In genomic region chr2:126593831-126594610, GRCm38 (mm10) we compare ENCODE assay signal across 8 mouse cellular contexts. TPM values are rescaled to one million over a fixed set of nuclear protein-coding genes. Genes with fewer than 3 reads are reported as not detected.
DNase-seq lines count a peak whose midpoint lies in the region; ATAC-seq and TF ChIP-seq lines count a peak whose summit lies in the region.

No protein-coding gene starts in this region.

- H3K36me3 ChIP-seq in ES-E14 (ENCODE audit: control insufficient read depth, insufficient read depth, low read length, poor library complexity, severe bottlenecking): no peaks in the 10 kb centered on the region
- no peaks in the 10 kb centered on the region for H3K36me3 ChIP-seq in heart, embryonic 16.5 days (ENCODE audit: control insufficient read depth, insufficient read depth)
- no peaks in the 10 kb centered on the region for H3K36me3 ChIP-seq in lung, embryonic 16.5 days (ENCODE audit: control insufficient read depth, insufficient read depth, low read length)

- H3K9ac ChIP-seq in ES-E14 (ENCODE audit: insufficient read depth, low read depth, low read length, poor library complexity, severe bottlenecking): peak overlapping the region; percentile 36
- H3K9ac ChIP-seq in heart, embryonic 16.5 days (ENCODE audit: low read length): peak overlapping the region; percentile 72
- peak overlapping the region; percentile 50 for H3K9ac ChIP-seq in lung, embryonic 16.5 days (ENCODE audit: low read length)

- 20% methylated on average over 26 of the region's 26 CpGs for WGBS in heart, embryonic 16.5 days
- 21% methylated on average over 26 of the region's 26 CpGs for WGBS in lung, embryonic 16.5 days

- peaks cover 0 to 7% of the 10 kb centered on the region in 2 experiments; a peak in 1 of 4 replicates for H3K4me1 ChIP-seq in ES-E14 (ENCODE audit: control insufficient read depth in 2 of 2, insufficient read depth in 2 of 2, low read length in 2 of 2, poor library complexity in 1 of 2)
- 0 out of 2 replicates have a peak, but pooled peaks cover 2% of the 10 kb centered on the region for H3K4me1 ChIP-seq in heart, embryonic 16.5 days (ENCODE audit: control insufficient read depth, insufficient read depth, low read length)
- H3K4me1 ChIP-seq in lung, embryonic 16.5 days (replicated peaks; ENCODE audit: control insufficient read depth, insufficient read depth, low read length): peaks cover 4% of the 10 kb centered on the region; the same call in 1 of the 2 replicates

- in situ Hi-C loops in ES-E14 (cut with MboI; ENCODE audit: low sequenced_read_pairs in 2 of 2, unreplicated experiment in 2 of 2): loop anchor here in 1 of 2 experiments (5.0 to 10.0 kb wide), 2 partner anchors 68 to 191 kb away; partner anchors contain the start of gene Usp50

- H3K4me3 ChIP-seq in ES-E14 (ENCODE audit: insufficient read depth in 1 of 2, low read depth in 1 of 2, low read length in 2 of 2, poor library complexity in 1 of 2, severe bottlenecking in 1 of 2): peak overlapping the region; percentile 24 to 47; a peak in 3 of 4 replicates
- peak overlapping the region; percentile 52 for H3K4me3 ChIP-seq in heart, embryonic 16.5 days (ENCODE audit: low read length)
- H3K4me3 ChIP-seq in lung, embryonic 16.5 days (ENCODE audit: low read length): peak overlapping the region; percentile 39

- ATAC-seq in erythroid progenitor cell, adult 5-6 weeks (replicated peaks; ENCODE audit: low FRiP score, poor library complexity, severe bottlenecking): peak; percentile 66; the same call in 1 of the 2 replicates
- ATAC-seq in heart, embryonic 16.5 days (replicated peaks; ENCODE audit: extremely low read depth, insufficient read depth, low FRiP score): peak; percentile 35; the same call in 1 of the 2 replicates
- ATAC-seq in lung, embryonic 16.5 days (ENCODE audit: low read depth): peak; percentile 66; the same call in 1 of the 2 replicates

- no peak overlapping the region for H3K27ac ChIP-seq in ES-E14 (ENCODE audit: insufficient read depth, low read depth, low read length, poor library complexity, severe bottlenecking)
- H3K27ac ChIP-seq in heart, embryonic 16.5 days (ENCODE audit: low read length): no peak overlapping the region
- no peak overlapping the region for H3K27ac ChIP-seq in lung, embryonic 16.5 days (ENCODE audit: low read length)

- no peaks in the 10 kb centered on the region for H3K9me3 ChIP-seq in ES-E14 (ENCODE audit: control insufficient read depth, insufficient read depth, low read depth, low read length)
- no peaks in the 10 kb centered on the region for H3K9me3 ChIP-seq in heart, embryonic 16.5 days (replicated peaks; ENCODE audit: control insufficient read depth, low read length)
- no peaks in the 10 kb centered on the region for H3K9me3 ChIP-seq in lung, embryonic 16.5 days (ENCODE audit: control insufficient read depth, low read length)

- DNase-seq in ES-E14 (ENCODE audit: low read depth, low spot score): peak; percentile 62
- peak; percentile 21 for DNase-seq in c-Kit-negative CD71-positive TER-119-positive erythroid progenitor cells, embryonic 14.5 days (ENCODE audit: low read depth, low spot score)
- DNase-seq in layer of hippocampus, adult 18-20 months (ENCODE audit: low spot score in 2 of 2): peak; percentile 46 to 79
- DNase-seq in retina, adult 2 months (ENCODE audit: low read depth, low spot score): peak; percentile 32
- peak; percentile 94 for DNase-seq in thymus, postnatal 4 days

- H3K4me2 ChIP-seq in heart, embryonic 16.5 days (ENCODE audit: low read depth, low read length): peak overlapping the region; percentile 86
- H3K4me2 ChIP-seq in lung, embryonic 16.5 days (ENCODE audit: low read depth, low read length): peak overlapping the region; percentile 62

- no peaks in the 10 kb centered on the region for H3K27me3 ChIP-seq in heart, embryonic 16.5 days (ENCODE audit: control insufficient read depth, insufficient read depth, low read length)
- H3K27me3 ChIP-seq in lung, embryonic 16.5 days (ENCODE audit: control insufficient read depth, insufficient read depth, low read depth, low read length): no peaks in the 10 kb centered on the region

TF ChIP-seq in ES-E14, 5 proteins besides CTCF, POLR2A, EP300 and RAD21:
- TF ChIP-seq ZC3H11A (IDR thresholded peaks at IDR 0.05; ENCODE audit: borderline replicate concordance, low read depth, low read length) (no peak; the same call in 1 of the 2 replicates), MAFK (IDR thresholded peaks at IDR 0.05; ENCODE audit: insufficient read depth, low read depth, low read length) (no peak), HCFC1 (IDR thresholded peaks at IDR 0.05; ENCODE audit: borderline replicate concordance, insufficient read depth, low read length) (no peak), ZNF384 (IDR thresholded peaks at IDR 0.05; ENCODE audit: low read depth, low read length) (no peak), CHD2 (IDR thresholded peaks at IDR 0.05; ENCODE audit: low read depth, low read length) (no peak)

RNA-seq across cellular contexts. Expression of gene Hdc, which starts 25.1 kb away (rescaled TPM):
- 1.4 and 1.7 TPM in 2 replicates for total RNA-seq in ES-E14 (2012; rRNA removed)
- total RNA-seq in erythroid progenitor cell, adult 5-6 weeks (2015; ENCODE audit: low replicate concordance): 2.5 and 42.5 TPM in 2 replicates
- total RNA-seq in erythroid progenitor cell, adult 5-6 weeks (2017; ENCODE audit: low replicate concordance): 6.0 and 17.5 TPM in 2 replicates
- polyA plus RNA-seq in heart, embryonic 16.5 days (2015; fragmentation: Nextera tagmentation; extraction: Ambion mirVana): 9.8 and 11.4 TPM in 2 replicates
- 1 to 10 TPM; 1.2 to 2.2 TPM for total RNA-seq in layer of hippocampus, adult 18-20 months (2021)
- 12.3 and 16.9 TPM in 2 replicates for polyA plus RNA-seq in lung, embryonic 16.5 days (2015; fragmentation: Nextera tagmentation; extraction: Ambion mirVana)

RNA-seq across cellular contexts. Expression of gene Slc27a2, which starts 41.8 kb away (rescaled TPM):
- 51.3 and 121 TPM in 2 replicates for total RNA-seq in ES-E14 (2012; rRNA removed)
- total RNA-seq in erythroid progenitor cell, adult 5-6 weeks (2015; ENCODE audit: low replicate concordance): not detected in 2 replicates
- total RNA-seq in erythroid progenitor cell, adult 5-6 weeks (2017; ENCODE audit: low replicate concordance): not detected in 2 replicates
- 0.66 and 0.80 TPM in 2 replicates for polyA plus RNA-seq in heart, embryonic 16.5 days (2015; fragmentation: Nextera tagmentation; extraction: Ambion mirVana)
- total RNA-seq in layer of hippocampus, adult 18-20 months (2021): 10 to 100 TPM; 13.9 to 14.2 TPM
- 1.5 and 2.9 TPM in 2 replicates for polyA plus RNA-seq in lung, embryonic 16.5 days (2015; fragmentation: Nextera tagmentation; extraction: Ambion mirVana)

Comparison
In these comparisons a context has a peak if more than half of its experiments do, and no peak if none do; other contexts are left out.
1. DNase-seq: peak in every context shown above with its lines; median percentile 94 in thymus, postnatal 4 days; 62 in layer of hippocampus, adult 18-20 months; 62 in ES-E14; 32 in retina, adult 2 months; 21 in c-Kit-negative CD71-positive TER-119-positive erythroid progenitor cells, embryonic 14.5 days.
2. RNA of gene Slc27a2, which starts 41.8 kb away (total RNA-seq): 51.3 to 121 TPM in ES-E14 and 13.9 to 14.2 TPM in layer of hippocampus, adult 18-20 months; not detected in erythroid progenitor cell, adult 5-6 weeks; every median in the first group is over 10 times any median in the second.
3. Peak in every context shown above with its lines, with median percentiles within 50 percentile points of each other: H3K4me3 ChIP-seq, H3K9ac ChIP-seq and ATAC-seq.